Mouse (Mus musculus) colon, adult 2 months (tissue): ENCODE results near the gene Mrm3. TPM values are rescaled to one million over a fixed set of nuclear protein-coding genes. Genes with fewer than 3 reads are reported as not detected.

Source experiments
- polyA plus RNA-seq: library from polyadenylated mRNA; depleted of rRNA; stranded (reverse); fragments of >200 nt; gene quantifications from 2 replicates; pipeline ENCODE4 v1.2.3, GENCODE M21; 2012; rRNA removed

Gene Mrm3
- polyA plus RNA-seq: 5.0 and 7.7 TPM in 2 replicates

GRCm38 (mm10) chr11:76242901-76243810 lies at the start of gene Mrm3, which contains the start of gene Glod4:
Gene Mrm3, plus strand, starts transcription at chr11:76243715.
Gene Glod4, minus strand, starts transcription at chr11:76243725.

DNA sequence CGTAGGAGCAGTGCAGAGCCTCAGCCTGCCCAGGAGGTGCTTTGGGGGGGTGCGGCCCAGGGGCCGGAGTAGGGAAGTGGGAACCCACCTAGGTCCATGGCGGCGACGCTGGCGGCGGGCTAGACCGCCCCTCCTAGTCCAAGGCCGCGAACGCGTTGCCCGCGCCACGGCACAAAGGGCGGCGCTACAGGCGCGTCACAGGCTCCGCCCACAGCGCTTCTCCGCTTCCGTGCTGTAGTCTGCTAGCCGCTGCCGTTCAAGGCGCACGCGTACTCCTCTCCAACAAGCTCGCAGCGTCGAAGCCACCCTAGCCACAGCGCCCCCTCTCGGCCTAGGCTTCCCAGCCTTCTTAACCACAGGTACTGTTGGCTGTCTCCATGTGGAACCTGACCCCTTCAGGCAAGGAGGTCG lies 26.1 kb upstream of the Mrm3 start, which contains the start of the genes Dbil5 and Gemin4:
Dbil5 (plus strand) TSS at position 219 of the 411 bp plus-strand sequence.
Gemin4 (minus strand) TSS at position 275 of the 411 bp plus-strand sequence.

Other genes with a start within 250 kb of the Mrm3 start
- gene 1700016K19Rik, start 243.8 kb upstream of the Mrm3 start, polyA plus RNA-seq: 1.9 and 3.1 TPM in 2 replicates
- 51.9 and 60.2 TPM in 2 replicates for gene Rflnb, start 215.9 kb upstream of the Mrm3 start, polyA plus RNA-seq
- gene Vps53, start 64.1 kb upstream of the Mrm3 start, polyA plus RNA-seq: 28.7 and 29.1 TPM in 2 replicates
- gene Fam57a, start 64.0 kb upstream of the Mrm3 start, polyA plus RNA-seq: 96.8 and 108 TPM in 2 replicates
- gene Dbil5, start 26.1 kb upstream of the Mrm3 start, polyA plus RNA-seq: 0.41 TPM in 1 of 2 replicates, not detected in the other
- gene Gemin4, start 26.1 kb upstream of the Mrm3 start, polyA plus RNA-seq: 7.0 and 7.2 TPM in 2 replicates
- gene Glod4, start within 50 bp of the Mrm3 start, polyA plus RNA-seq: 3.2 and 4.8 TPM in 2 replicates
- gene Nxn, start 155.4 kb downstream of the Mrm3 start, polyA plus RNA-seq: 16.0 and 17.8 TPM in 2 replicates
- gene Timm22, start 163.2 kb downstream of the Mrm3 start, polyA plus RNA-seq: 15.9 and 17.0 TPM in 2 replicates